Mouse (Mus musculus) neural tube, embryonic 15.5 days (tissue): Measurements from ENCODE around the gene Slco1a5. TPM values are rescaled to one million over a fixed set of nuclear protein-coding genes. Genes with fewer than 3 reads are reported as not detected.
"Not testable (repeated sequence)": the region's sequence is repeated elsewhere in the genome, so short reads cannot be mapped to it uniquely, and the experiment has no call there.

Source experiments
- ATAC-seq: fragments of 200-750 bp; cut with Nextera tagmentation; 2 replicates; pipeline ENCODE4 v1.8.0; 2017; ENCODE audit warnings: mild to moderate bottlenecking, moderate TSS enrichment, moderate library complexity; ENCODE audit not compliant: low FRiP score
- H3K27ac ChIP-seq: fragments of 300-500 bp; sonication (generic); replicated peaks from 2 replicates; pipeline ENCODE4 v1.5.1; 2015; ENCODE audit warnings: mild to moderate bottlenecking, inconsistent platforms
- H3K27me3 ChIP-seq: fragments of 300-500 bp; sonication (generic); replicated peaks from 2 replicates; pipeline ENCODE4 v1.6.1; 2015; ENCODE audit warnings: inconsistent platforms
- H3K36me3 ChIP-seq: fragments of 300-500 bp; sonication (generic); 2 replicates; pipeline ENCODE4 v1.6.1; 2015; ENCODE audit warnings: inconsistent platforms
- H3K4me1 ChIP-seq: fragments of 300-500 bp; sonication (generic); 2 replicates; pipeline ENCODE4 v1.6.1; 2015; ENCODE audit warnings: inconsistent platforms
- H3K4me2 ChIP-seq: fragments of 300-500 bp; sonication (generic); 2 replicates; pipeline ENCODE4 v1.6.1; 2015; ENCODE audit warnings: inconsistent platforms, mild to moderate bottlenecking, moderate library complexity
- H3K4me3 ChIP-seq: fragments of 300-500 bp; sonication (generic); replicated peaks from 2 replicates; pipeline ENCODE4 v1.5.1; 2015; ENCODE audit warnings: mild to moderate bottlenecking, inconsistent platforms
- H3K9ac ChIP-seq: fragments of 300-500 bp; sonication (generic); replicated peaks from 2 replicates; pipeline ENCODE4 v1.6.1; 2015; ENCODE audit warnings: mild to moderate bottlenecking, inconsistent platforms
- H3K9me3 ChIP-seq: fragments of 300-500 bp; sonication (generic); replicated peaks from 2 replicates; pipeline ENCODE4 v1.6.1; 2016; ENCODE audit warnings: inconsistent platforms
- WGBS: fragments of 180-500 bp; shearing (Covaris S2); methylation state at CpG from one replicate; pipeline ENCODE4 v1.1.7; 2015; ENCODE audit warnings: mixed read lengths; 5-methylcytosine and 5-hydroxymethylcytosine counted together
- polyA plus RNA-seq: library from polyadenylated mRNA; unstranded; fragments of >200 nt; fragmentation: Nextera tagmentation; extraction: Ambion mirVana; gene quantifications from 2 replicates; pipeline ENCODE4 v1.2.1, GENCODE M21; 2015

The Slco1a5 gene
- polyA plus RNA-seq: 0.06 and 0.14 TPM in 2 replicates

- Histone ChIP-seq H3K9me3 (no peaks in the 10 kb centered on the region), H3K27me3 (no peaks in the 10 kb centered on the region), H3K27ac (no peak within 1 kb of the TSS), H3K4me2 (no peak within 1 kb of the TSS), H3K4me1 (no peaks in the 10 kb centered on the region), H3K36me3 (no peaks in the 10 kb centered on the region), H3K9ac (no peak within 1 kb of the TSS), H3K4me3 (no peak within 1 kb of the TSS)
- ATAC-seq: no peak
- WGBS: 26% methylated on average over 4 of the region's 4 CpGs
These were observed at the start of gene Slco1a5 for GRCm38 (mm10) chr6:142322881-142323280. Gene Slco1a5 (minus strand): TSS chr6:142322981.

DNA sequence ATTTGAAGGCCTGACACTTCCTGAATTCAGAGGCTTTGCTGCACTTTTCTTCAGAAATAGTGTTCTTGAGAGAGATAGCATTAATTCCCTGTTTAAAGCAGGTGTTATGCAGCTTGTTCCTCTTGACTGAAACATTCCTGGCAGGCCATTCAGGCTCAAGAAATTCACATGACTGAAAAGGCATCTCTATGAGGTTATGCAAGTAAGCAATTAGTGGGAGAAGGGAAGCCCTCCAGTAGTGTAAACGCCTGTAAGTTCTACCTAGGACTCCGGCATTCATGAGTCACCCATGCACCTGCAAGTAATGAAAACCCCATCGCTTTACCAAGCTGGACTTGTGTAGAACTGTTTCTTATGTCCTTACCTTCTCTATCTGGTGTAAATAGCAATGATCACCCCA, 46.8 kb upstream of the Slco1a5 start:
- H3K36me3 ChIP-seq: peaks cover 80% of the 10 kb centered on the region

GRCm38 (mm10) chr6:142367565-142367964, 44.8 kb upstream of the Slco1a5 start:
- H3K36me3 ChIP-seq: peaks cover 80% of the 10 kb centered on the region
- ATAC-seq: no peak

More for the DNA sequence above, 46.8 kb upstream of the Slco1a5 start:
- no peak for ATAC-seq
- no peaks in the 10 kb centered on the region for H3K9me3 ChIP-seq
- WGBS: 95% methylated on average over 3 of the region's 3 CpGs
- no peak overlapping the region for H3K4me3 ChIP-seq
- H3K4me2 ChIP-seq: no peak overlapping the region
- no peaks in the 10 kb centered on the region for H3K4me1 ChIP-seq
- H3K27ac ChIP-seq: no peak overlapping the region
- H3K27me3 ChIP-seq: no peaks in the 10 kb centered on the region
- no peak overlapping the region for H3K9ac ChIP-seq

DNA sequence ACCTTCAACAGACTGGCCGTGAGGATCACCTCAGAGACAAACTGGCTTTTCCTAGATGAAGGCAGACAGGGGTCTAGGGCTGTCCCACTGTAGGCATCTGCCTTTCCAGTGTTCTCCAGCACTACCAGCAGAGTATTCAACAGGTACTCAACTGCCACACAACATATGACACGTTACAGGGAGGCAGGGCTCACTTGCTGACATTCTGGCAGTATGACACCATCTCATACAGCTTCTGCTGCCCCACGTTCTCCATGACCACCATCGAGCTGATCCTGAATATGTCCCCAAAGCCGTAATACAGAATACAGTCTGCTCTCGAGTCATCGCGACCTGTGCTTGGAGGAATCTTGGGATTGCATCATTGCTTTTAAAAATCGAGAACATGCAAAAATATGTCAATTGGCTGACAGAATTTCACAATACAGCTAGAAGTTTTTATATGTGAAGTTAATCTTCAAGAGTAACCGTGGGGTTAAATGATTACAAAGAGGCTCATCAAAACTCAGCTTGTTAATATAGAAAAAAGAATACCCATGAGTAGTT, 43.8 kb upstream of the Slco1a5 start:
- WGBS: 92% methylated on average over 10 of the region's 10 CpGs
- no peak for ATAC-seq
- Histone ChIP-seq H3K36me3 (peaks cover 78% of the 10 kb centered on the region), H3K27me3 (no peaks in the 10 kb centered on the region), H3K4me3 (no peak overlapping the region), H3K4me1 (no peaks in the 10 kb centered on the region), H3K4me2 (no peak overlapping the region), H3K9me3 (no peaks in the 10 kb centered on the region), H3K27ac (no peak overlapping the region), H3K9ac (no peak overlapping the region)

More at GRCm38 (mm10) chr6:142367565-142367964, 44.8 kb upstream of the Slco1a5 start:
- Histone ChIP-seq H3K9ac (no peak overlapping the region), H3K27ac (no peak overlapping the region), H3K27me3 (no peaks in the 10 kb centered on the region), H3K4me1 (no peaks in the 10 kb centered on the region), H3K4me2 (no peak overlapping the region), H3K4me3 (no peak overlapping the region), H3K9me3 (no peaks in the 10 kb centered on the region)
- WGBS: 92% methylated on average over 3 of the region's 3 CpGs

GRCm38 (mm10) chr6:142365742-142366472, 43.1 kb upstream of the Slco1a5 start:
- H3K27ac ChIP-seq: no peak overlapping the region
- no peak overlapping the region for H3K4me3 ChIP-seq
- peaks cover 81% of the 10 kb centered on the region for H3K36me3 ChIP-seq
- no peak overlapping the region for H3K4me2 ChIP-seq
- ATAC-seq: no peak
- no peaks in the 10 kb centered on the region for H3K9me3 ChIP-seq
- no peaks in the 10 kb centered on the region for H3K4me1 ChIP-seq
- no peaks in the 10 kb centered on the region for H3K27me3 ChIP-seq
- H3K9ac ChIP-seq: no peak overlapping the region
- 88% methylated on average over 8 of the region's 8 CpGs for WGBS

DNA sequence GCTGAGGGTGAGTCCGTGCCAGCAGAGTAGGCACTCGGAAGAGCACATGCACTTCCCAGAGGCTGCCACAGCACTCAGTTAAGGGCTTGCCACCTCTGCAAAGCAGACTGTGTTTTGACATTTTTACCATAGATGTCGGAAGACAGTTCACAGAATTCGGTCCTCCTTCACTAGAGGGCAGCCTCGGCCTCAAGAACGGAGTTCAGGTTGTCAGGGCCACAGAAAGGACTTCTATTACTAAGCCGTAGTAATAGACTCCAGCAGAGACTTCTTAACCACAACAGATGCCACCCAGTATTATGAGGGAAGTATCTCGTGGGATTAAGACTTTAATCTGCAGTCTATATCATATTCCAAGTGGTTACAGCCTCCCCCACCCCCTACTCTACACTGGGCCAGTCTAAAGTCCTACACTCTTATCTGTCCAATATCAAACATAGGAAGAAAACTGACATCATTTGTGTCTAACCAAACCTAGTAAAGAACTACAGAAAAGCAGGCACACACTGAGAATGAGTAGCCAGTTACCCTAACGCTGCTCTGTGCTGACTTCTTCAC, 40.3 kb upstream of the Slco1a5 start:
- Histone ChIP-seq H3K9me3 (no peaks in the 10 kb centered on the region), H3K36me3 (peaks cover 85% of the 10 kb centered on the region), H3K4me3 (no peak overlapping the region), H3K9ac (no peak overlapping the region), H3K27me3 (no peaks in the 10 kb centered on the region), H3K4me1 (no peaks in the 10 kb centered on the region), H3K27ac (no peak overlapping the region), H3K4me2 (no peak overlapping the region)
- ATAC-seq: no peak
- 77% methylated on average over 9 of the region's 9 CpGs for WGBS

GRCm38 (mm10) chr6:142362036-142362435, 39.3 kb upstream of the Slco1a5 start:
- no peak for ATAC-seq

DNA sequence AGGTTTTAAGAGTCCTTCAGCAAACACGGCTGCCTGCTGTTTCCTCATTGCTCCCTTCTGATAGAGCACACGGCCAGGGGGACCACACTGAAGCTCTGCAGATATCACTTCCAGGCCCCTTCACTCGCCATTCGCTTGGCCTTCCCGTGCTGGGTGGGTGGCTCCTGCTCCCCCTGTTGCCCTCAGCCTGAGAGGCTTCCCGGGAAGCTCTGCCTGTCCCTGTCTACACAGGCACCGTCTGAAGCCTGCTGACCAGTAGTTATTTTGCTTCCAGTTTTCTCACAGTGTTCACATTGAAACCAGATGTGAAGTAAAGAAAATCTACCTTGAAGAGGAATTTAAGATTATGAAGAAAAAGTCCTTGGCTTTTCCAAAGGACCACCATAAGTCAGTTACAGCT, 34.3 kb upstream of the Slco1a5 start:
- no peak overlapping the region for H3K4me2 ChIP-seq
- 85% methylated on average over 7 of the region's 7 CpGs for WGBS
- ATAC-seq: no peak
- H3K4me1 ChIP-seq: no peaks in the 10 kb centered on the region
- no peak overlapping the region for H3K27ac ChIP-seq
- no peak overlapping the region for H3K4me3 ChIP-seq
- H3K27me3 ChIP-seq: no peaks in the 10 kb centered on the region
- peaks cover 81% of the 10 kb centered on the region for H3K36me3 ChIP-seq
- H3K9me3 ChIP-seq: no peaks in the 10 kb centered on the region
- H3K9ac ChIP-seq: no peak overlapping the region

More at GRCm38 (mm10) chr6:142362036-142362435, 39.3 kb upstream of the Slco1a5 start:
- WGBS: 92% methylated on average over 6 of the region's 6 CpGs
- no peak overlapping the region for H3K9ac ChIP-seq
- peaks cover 83% of the 10 kb centered on the region for H3K36me3 ChIP-seq
- no peak overlapping the region for H3K27ac ChIP-seq
- H3K4me1 ChIP-seq: no peaks in the 10 kb centered on the region
- H3K9me3 ChIP-seq: no peaks in the 10 kb centered on the region
- H3K4me2 ChIP-seq: no peak overlapping the region
- H3K4me3 ChIP-seq: no peak overlapping the region
- no peaks in the 10 kb centered on the region for H3K27me3 ChIP-seq

- WGBS: 93% methylated on average over 3 of the region's 3 CpGs
- H3K4me1 ChIP-seq, H3K9me3 ChIP-seq, H3K27me3 ChIP-seq, ATAC-seq, H3K27ac ChIP-seq, H3K9ac ChIP-seq, H3K4me3 ChIP-seq, H3K4me2 ChIP-seq: not testable (repeated sequence)
- peaks cover 64% of the 10 kb centered on the region for H3K36me3 ChIP-seq
These were observed 29.3 kb upstream of the Slco1a5 start for GRCm38 (mm10) chr6:142352099-142352498.

DNA sequence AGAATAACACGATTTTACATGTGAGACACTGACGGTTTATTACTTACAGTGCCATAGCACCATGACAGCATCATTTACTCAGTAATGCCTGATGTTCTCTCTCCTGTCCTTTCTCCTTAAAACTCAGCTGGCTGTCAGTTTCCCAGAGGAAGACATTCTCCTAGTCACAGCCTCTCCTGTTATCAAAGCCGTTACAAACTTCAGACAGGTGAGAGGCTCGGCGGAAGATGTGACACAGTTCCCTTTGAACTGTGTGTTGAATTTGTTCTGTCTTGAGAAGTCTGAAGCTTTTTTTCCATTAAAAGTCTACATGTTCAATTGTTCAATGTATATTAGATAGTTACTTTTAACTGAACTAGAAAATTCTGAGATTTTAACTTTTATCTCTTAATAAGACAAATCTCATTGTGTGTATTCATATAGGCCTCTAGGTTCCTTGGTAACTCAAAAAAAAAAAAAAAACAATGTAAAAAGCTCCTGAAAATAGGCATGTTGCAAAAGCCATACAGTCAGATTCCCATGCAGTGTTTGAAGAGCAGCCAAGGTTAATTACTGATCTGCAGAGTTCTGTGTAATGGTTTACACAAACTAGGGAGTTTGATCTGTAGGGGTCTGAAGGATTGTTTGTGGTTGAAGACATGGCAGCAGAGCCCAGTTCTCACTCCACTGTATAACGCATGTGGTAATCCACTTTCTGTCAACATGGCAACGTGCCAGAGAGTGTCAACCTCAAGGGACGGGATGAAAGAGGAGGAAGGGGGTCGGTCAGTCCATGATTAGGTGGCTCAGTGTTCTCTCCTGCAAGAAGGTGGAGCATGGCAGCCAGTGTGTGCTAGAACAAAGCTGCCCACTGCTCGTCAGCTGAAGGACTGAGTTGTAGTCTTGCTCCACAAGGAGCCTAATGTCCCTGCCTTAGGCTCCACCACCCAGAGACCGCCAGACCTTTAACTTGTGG, 24.9 kb upstream of the Slco1a5 start:
- Histone ChIP-seq H3K27me3 (no peaks in the 10 kb centered on the region), H3K36me3 (peaks cover 34% of the 10 kb centered on the region), H3K4me3 (no peak overlapping the region), H3K9me3 (no peaks in the 10 kb centered on the region), H3K9ac (no peak overlapping the region), H3K27ac (no peak overlapping the region), H3K4me1 (peaks cover 15% of the 10 kb centered on the region), H3K4me2 (no peak overlapping the region)
- 84% methylated on average over 11 of the region's 11 CpGs for WGBS
- no peak for ATAC-seq
